Mouse (Mus musculus) MEL (cell line): ENCODE measurements around the gene Slc35e2.

Experiments
- CTCF ChIP-seq, 3 experiments: IDR thresholded peaks in 2 of 3; conservative IDR thresholded peaks in 1 of 3; 2 replicates each; pipeline ENCODE4 v1.5.1; 2011 to 2012; ENCODE audit warnings: low read length in 3 of 3, low read depth in 2 of 3, mild to moderate bottlenecking in 2 of 3, improper control_type of control experiment in 1 of 3, inconsistent platforms in 1 of 3, mixed read lengths in 1 of 3, moderate library complexity in 1 of 3; ENCODE audit not compliant: control insufficient read depth in 1 of 3, insufficient read depth in 1 of 3, poor library complexity in 1 of 3, severe bottlenecking in 1 of 3
- E2F4 ChIP-seq: IDR thresholded peaks from 2 replicates; pipeline ENCODE4 v1.6.1; 2011; ENCODE audit warnings: low read depth, low read length, improper control_type of control experiment, borderline replicate concordance
- MAFK ChIP-seq: IDR thresholded peaks from 2 replicates; pipeline ENCODE4 v1.6.1; 2011; ENCODE audit warnings: low read depth, mild to moderate bottlenecking, low read length, improper control_type of control experiment, borderline replicate concordance
- NELFE ChIP-seq: IDR thresholded peaks from 2 replicates; pipeline ENCODE4 v1.6.1; 2011; ENCODE audit warnings: low read depth, low read length, improper control_type of control experiment
- POLR2A ChIP-seq, 2 experiments: IDR thresholded peaks; 2 replicates each; pipeline ENCODE4 v1.6.1; 2011 to 2012; ENCODE audit warnings: low read length in 2 of 2, mild to moderate bottlenecking in 2 of 2, control low read depth in 1 of 2, improper control_type of control experiment in 1 of 2, low read depth in 1 of 2, moderate library complexity in 1 of 2; ENCODE audit not compliant: control insufficient read depth in 1 of 2, insufficient read depth in 1 of 2, poor library complexity in 1 of 2
- SMC3 ChIP-seq: IDR thresholded peaks from 2 replicates; pipeline ENCODE4 v1.6.1; 2011; ENCODE audit warnings: low read depth, low read length, improper control_type of control experiment
- TBP ChIP-seq: IDR thresholded peaks from 2 replicates; pipeline ENCODE4 v1.8.0; 2011; ENCODE audit warnings: low read depth, low read length, improper control_type of control experiment
- USF1 ChIP-seq: IDR thresholded peaks from 2 replicates; pipeline ENCODE4 v1.6.1; 2014; ENCODE audit warnings: low read depth, mild to moderate bottlenecking, inconsistent platforms, low read length, improper control_type of control experiment, moderate library complexity

- TF ChIP-seq SMC3, result no peak
- TF ChIP-seq E2F4, result no peak
- TF ChIP-seq CTCF (IDR thresholded peaks at IDR 0.05 in 2 of 3, conservative IDR thresholded peaks at IDR 0.05 in 1 of 3; ENCODE audit: control insufficient read depth in 1 of 3, insufficient read depth in 1 of 3, low read depth in 2 of 3, low read length in 3 of 3, poor library complexity in 1 of 3, severe bottlenecking in 1 of 3), result 0 out of 6 replicates have a peak, but pooled peaks of 1 of the 3 experiments have one; percentile 0
- TF ChIP-seq NELFE, result no peak
- no peak for TF ChIP-seq MAFK
- TF ChIP-seq POLR2A (IDR thresholded peaks at IDR 0.05; ENCODE audit: control insufficient read depth in 1 of 2, insufficient read depth in 1 of 2, low read depth in 1 of 2, low read length in 2 of 2, poor library complexity in 1 of 2), result no peak
- TF ChIP-seq TBP, result no peak
- no peak for TF ChIP-seq USF1
Observed at GRCm38 (mm10) chr4:155672082-155672481, 70.9 kb downstream of the Slc35e2 start.
